Mouse (Mus musculus) adrenal gland, adult 18-20 months (tissue): ENCODE measurements at regions not wholly inside any gene's neighbourhood (a gene's known extent, or its start where the extent isn't known, plus 50 kb on each side); places are given as distances from the start of the nearest gene placed in this dataset.
A peak's percentile ranks its signal among the peaks of the same experiment; 100 is the strongest.

Source experiments
- DNase-seq, 2 experiments: peaks; one replicate each; pipeline ENCODE4 v3.0.0; 2021 to 2022; ENCODE audit warnings: low spot score in 2 of 2

- no peak for DNase-seq
These were observed 65.6 kb downstream of the En1 start for GRCm38 (mm10) chr1:120667776-120668175.

- no peak for DNase-seq
These were observed 81.5 kb downstream of the En1 start for GRCm38 (mm10) chr1:120683532-120684245.

GRCm38 (mm10) chr1:120685650-120686244 lies 83.5 kb downstream of the En1 start:
- no peak for DNase-seq

GRCm38 (mm10) chr1:120691571-120691970 lies 89.4 kb downstream of the En1 start:
- no peak for DNase-seq

GRCm38 (mm10) chr1:120698189-120698588 lies 96.0 kb downstream of the En1 start:
- no peak for DNase-seq

- no peak for DNase-seq
These were observed 102.0 kb downstream of the En1 start for GRCm38 (mm10) chr1:120704201-120704600.

GRCm38 (mm10) chr1:120706011-120706410 lies 103.8 kb downstream of the En1 start:
- DNase-seq: no peak

- no peak for DNase-seq
These were observed 106.3 kb downstream of the En1 start for GRCm38 (mm10) chr1:120708511-120708910.

GRCm38 (mm10) chr1:120715105-120715877 lies 113.1 kb downstream of the En1 start:
- no peak for DNase-seq

- no peak for DNase-seq
These were observed 124.6 kb downstream of the En1 start for GRCm38 (mm10) chr1:120726777-120727176.

- no peak for DNase-seq
These were observed 125.2 kb downstream of the En1 start for GRCm38 (mm10) chr1:120727427-120727826.

GRCm38 (mm10) chr1:120732003-120732402 lies 129.8 kb downstream of the En1 start:
- DNase-seq: no peak

GRCm38 (mm10) chr1:120733683-120734082 lies 131.5 kb downstream of the En1 start:
- DNase-seq: no peak

GRCm38 (mm10) chr1:120734846-120735245 lies 132.6 kb downstream of the En1 start:
- no peak for DNase-seq

GRCm38 (mm10) chr1:120739499-120739898 lies 137.3 kb downstream of the En1 start:
- no peak for DNase-seq

GRCm38 (mm10) chr1:120741091-120741740 lies 139.0 kb downstream of the En1 start:
- DNase-seq: no peak

GRCm38 (mm10) chr1:120748963-120749362 lies 146.7 kb downstream of the En1 start:
- no peak for DNase-seq

GRCm38 (mm10) chr1:120753406-120753805 lies 151.2 kb downstream of the En1 start:
- DNase-seq: no peak

- no peak for DNase-seq
These were observed 152.1 kb downstream of the En1 start for GRCm38 (mm10) chr1:120754337-120754736.

GRCm38 (mm10) chr1:120757283-120757821 lies 155.1 kb downstream of the En1 start:
- DNase-seq: peak; percentile 25 to 44

GRCm38 (mm10) chr1:120758172-120758571 lies 156.0 kb downstream of the En1 start:
- no peak for DNase-seq
